Mouse (Mus musculus): ENCODE results near the gene Pamr1.
A peak's percentile ranks its signal among the peaks of the same experiment; 100 is the strongest.

Gene Pamr1

DNA sequence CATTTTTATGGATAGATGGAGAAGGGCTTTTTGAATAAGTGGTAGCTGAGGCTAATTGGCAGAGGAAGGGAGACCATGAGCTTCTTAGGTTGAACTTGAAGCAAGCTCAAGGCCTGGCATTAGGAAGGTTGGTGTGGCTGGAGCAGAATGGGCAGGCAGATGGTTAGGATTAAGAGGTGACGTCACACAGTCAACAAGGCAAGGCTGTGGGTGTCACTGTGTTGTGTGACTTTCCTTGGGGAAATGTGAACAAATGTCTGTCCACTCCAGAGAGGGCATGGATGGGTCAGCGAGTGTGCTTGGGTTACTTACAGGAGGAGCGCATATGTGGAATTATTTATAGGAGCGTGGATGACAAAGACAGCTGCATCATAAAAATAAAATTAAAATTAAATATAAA lies 50.7 kb downstream of the Pamr1 start:
- DNase-seq: no peak

DNA sequence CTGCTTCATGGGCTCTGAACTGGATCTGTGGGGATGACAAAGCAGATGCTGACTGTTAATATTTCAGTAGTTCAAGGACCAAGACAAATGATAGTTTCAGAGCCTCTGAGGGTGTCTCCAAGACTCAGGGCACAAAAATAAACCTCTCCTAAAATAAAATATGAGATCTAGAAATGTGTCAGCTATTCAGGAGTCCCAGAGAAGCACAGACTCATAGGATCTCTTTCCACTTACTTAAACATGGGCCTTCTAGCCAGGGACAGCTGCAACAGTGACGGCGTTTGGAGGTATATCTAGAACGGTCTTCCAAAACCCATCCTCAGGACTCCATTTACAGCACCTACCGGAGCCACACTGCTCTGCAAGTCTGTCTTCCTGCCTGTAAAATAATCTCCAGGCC lies 60.7 kb downstream of the Pamr1 start:
- no peak for DNase-seq

GRCm38 (mm10) chr2:102616637-102617036 lies 66.8 kb downstream of the Pamr1 start:
- DNase-seq: no peak

DNA sequence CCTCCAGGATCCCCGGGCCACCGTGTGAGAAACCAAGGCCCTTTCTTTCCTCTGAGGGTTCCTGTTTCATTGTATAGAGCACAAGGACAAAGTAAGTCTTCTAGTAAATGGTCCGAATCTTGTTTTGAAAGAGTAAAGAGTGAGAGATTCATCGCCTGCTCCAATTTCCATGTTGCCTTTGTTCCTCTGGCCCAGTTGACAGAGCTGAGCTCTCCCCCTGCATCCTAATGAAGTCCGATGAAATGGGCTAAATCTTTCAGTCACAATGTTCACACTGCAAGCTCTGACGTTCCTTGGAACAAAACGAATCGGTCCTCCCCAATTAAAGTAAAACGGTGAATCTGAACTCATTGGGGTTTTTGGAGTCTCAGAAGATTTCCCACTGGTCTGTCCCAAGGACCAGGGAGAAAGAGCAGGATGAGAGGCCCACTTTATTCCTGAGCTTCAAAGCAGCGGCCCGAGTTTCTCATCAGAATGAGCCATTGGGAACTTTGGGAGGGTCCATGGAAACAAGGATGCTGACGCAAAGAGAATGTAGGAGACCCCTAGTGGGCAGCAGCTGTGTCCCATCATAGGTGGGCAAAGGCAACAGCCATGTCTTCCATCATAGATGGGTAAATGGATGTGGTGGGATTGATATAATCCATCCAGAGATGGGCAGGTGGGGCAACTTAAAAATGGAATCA lies 71.1 kb downstream of the Pamr1 start:
- DNase-seq: no peak

GRCm38 (mm10) chr2:102622176-102622575 lies 72.4 kb downstream of the Pamr1 start:
- no peak for DNase-seq

- no peak for DNase-seq
These were observed 73.1 kb downstream of the Pamr1 start for GRCm38 (mm10) chr2:102622943-102623342.

DNA sequence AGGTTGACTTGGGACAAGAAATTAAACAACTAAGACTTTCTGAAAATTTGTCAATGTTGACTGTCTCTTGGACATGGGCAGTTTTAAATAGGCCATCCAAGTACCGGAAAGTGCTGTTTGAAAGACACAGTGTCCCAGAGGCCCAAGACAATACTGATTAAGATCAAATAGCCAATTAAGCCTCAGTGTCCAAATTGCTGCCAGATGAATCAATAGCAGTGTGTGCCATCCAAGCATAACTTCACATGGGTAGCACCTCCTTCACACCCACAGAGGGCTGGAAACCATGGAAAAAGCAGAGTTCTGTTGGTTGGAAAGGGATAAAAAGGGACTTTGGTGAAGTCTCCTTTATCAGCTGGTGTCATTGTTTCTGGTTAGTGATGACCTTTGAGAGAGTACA lies 74.7 kb downstream of the Pamr1 start:
- DNase-seq: no peak

DNA sequence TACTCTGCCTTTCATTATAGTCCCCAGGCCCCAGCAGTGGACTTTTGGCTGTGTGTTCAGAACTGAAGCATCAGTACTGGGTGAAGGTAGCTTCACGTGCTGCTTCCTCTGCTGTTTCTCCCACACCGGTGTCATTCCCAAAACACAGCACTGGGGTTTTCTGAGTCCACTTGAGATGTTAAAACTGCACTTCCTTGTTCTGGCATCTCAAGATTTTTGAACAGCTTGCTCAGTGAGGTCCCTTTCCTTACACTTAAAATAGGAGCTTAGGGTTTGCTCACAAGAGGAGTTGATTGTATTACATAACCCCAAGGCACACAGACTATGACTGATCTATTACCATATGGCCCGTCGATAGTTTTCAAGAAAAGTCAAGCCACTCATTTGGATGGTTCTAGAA lies 82.5 kb downstream of the Pamr1 start:
- no peak for DNase-seq

- no peak for DNase-seq
These were observed 84.2 kb downstream of the Pamr1 start for GRCm38 (mm10) chr2:102634010-102634409.

DNA sequence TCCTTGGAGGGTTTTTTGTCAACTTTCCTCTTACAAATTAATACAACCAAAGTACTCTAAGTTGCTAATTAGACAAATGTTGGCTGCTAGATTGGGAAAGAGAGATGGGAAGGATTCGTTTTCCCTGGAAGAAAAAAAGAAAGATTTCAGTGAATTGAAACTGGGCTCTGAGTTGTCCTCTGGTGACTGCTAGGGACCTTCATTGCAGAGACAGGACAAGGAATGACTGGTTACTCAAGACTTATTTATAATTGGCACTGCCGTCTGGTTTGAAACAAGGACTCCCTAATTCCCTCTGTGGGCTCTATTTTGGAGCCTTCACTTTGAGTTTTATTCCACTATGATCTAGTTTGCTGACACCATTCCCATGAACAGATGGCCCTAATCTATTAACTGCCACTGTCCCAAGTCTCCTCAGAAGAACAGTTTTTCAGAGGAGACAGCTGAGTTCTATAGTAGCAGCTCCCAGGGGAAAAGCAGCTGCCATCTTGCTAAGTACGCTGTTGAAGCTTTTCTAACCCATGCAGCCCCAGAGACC lies 85.8 kb downstream of the Pamr1 start:
- no peak for DNase-seq

- DNase-seq: no peak
These were observed 86.3 kb downstream of the Pamr1 start for GRCm38 (mm10) chr2:102636116-102636600.

- DNase-seq: no peak
These were observed 88.3 kb downstream of the Pamr1 start for GRCm38 (mm10) chr2:102638140-102638539.

- DNase-seq: no peak
These were observed 88.9 kb downstream of the Pamr1 start for GRCm38 (mm10) chr2:102638690-102639089.

GRCm38 (mm10) chr2:102648845-102649500 lies 99.2 kb downstream of the Pamr1 start:
- no peak for DNase-seq

- DNase-seq: no peak
These were observed 100.5 kb downstream of the Pamr1 start for GRCm38 (mm10) chr2:102650322-102650721.

DNA sequence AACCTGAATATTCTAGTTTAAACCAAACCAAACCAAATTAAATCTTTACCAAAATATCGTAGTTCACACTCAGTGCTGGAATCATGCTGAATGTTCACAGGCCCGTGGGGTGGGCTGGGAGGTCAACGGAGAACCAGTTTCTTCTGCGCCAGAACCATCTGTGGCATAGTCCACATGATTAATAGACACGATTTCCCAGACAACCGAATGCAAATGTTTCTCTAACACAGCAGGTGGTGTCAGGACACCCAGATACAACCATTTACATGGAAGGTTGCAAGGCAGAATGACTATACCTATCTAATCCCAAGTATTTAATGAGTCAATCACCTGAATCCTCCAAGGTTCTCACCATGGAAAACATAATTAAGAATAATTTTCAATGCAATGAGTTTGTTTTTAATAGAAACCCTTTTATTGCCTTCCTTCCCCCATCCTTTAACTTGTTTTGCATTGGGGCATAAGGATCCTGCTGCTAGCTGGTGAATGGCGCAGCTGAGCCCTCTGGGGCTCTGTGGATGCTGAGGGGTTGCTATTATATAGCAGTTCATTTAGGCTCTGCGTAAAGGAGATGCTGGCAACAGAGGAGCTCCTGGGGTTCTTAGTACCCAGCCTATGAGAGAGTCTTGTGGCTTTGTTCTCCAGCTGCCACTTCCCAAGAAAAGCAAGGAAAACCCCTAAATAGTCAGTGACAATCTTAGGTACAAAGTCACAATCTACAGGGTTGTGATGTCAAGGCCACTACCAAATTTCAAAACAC lies 106.3 kb downstream of the Pamr1 start:
- DNase-seq: no peak

DNA sequence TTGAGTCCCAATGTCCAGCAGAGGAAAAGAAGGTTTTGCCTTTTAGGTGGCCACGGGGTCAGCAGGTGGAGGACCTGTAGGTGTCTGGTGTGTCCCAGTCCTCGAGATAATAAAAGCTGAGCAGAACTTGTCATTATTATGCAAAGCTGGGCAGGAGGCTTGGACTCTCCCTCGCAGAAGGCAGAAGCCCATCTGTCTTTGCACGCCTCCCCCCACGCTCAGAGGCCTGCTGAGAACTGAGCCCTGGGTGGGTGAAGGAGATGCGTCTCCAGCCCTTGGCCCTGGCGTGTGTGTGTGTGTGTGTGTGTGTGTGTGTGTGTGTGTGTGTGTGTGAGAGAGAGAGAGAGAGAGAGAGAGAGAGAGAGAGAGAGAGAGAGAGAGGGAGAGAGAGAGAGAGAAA lies 107.9 kb downstream of the Pamr1 start:
- no peak for DNase-seq

- DNase-seq: peak; percentile 17 to 38
These were observed 108.4 kb downstream of the Pamr1 start, which contains the start of gene Slc1a2 for GRCm38 (mm10) chr2:102658163-102658660. Slc1a2 (plus strand) TSS chr2:102658659.

DNA sequence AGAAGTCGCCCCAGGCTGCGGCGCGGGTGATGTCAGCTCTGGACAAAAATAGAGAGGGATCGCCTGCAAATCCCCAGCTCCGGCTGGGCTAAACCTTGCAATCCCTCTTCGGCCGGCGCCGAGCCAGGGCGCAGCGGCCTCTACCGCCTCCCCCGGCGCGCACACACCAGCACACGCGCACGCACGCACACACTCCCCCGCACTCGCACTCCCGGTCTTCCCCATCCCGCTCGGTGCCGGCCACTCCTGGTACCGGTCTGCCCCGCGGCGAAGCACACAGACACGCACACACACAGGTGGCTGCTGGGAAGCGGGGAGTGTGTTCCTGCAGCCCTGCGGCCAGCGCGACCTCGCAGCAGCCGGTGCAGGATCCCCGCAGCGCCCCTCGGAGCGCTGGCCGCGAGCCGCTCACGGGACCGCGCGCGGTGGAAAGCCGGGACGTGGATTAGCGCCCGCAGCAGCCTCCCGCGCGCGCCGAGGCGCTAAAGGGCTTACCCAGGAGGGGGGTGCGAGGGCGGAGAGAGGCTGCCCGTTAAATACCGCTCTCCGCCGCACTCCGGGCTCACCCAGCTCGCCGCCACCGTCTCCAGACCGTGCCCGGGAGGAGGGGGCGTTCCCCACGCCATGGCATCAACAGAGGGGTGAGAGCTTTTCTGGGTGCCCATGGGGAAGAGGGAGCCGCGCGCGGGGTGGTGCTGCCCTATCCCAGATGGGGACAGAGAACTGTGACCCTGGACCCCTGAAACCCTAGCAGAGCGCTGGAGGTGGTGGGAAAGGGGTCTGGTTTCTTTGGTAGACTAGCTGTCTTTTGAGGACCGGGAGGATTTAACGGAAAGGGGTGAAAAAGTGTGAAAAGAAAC lies 109.1 kb downstream of the Pamr1 start:
- DNase-seq: peak; percentile 64 to 76

- peak; percentile 38 to 47 for DNase-seq
These were observed 109.7 kb downstream of the Pamr1 start for GRCm38 (mm10) chr2:102659521-102659830.

DNA sequence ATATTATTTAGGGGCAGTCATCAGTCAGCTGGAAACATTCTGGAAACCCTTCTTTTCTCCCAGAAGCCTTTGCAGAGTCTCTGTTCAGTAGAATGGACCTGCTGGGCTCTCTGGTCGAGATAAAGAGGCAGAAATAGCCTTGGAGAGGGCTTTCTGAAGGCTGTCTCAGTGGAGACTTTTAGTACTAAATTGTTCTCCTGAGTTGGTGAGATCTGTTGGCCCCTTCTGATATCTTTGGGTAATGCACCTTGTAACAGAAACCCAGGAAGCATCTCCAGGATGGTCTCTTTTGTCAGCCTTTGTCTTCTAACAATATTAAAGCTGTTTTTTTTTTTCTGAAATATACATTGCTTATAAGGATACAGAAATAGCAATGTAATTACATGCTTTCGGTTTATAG lies 111.2 kb downstream of the Pamr1 start:
- DNase-seq: no peak

GRCm38 (mm10) chr2:102662911-102663310 lies 113.1 kb downstream of the Pamr1 start:
- no peak for DNase-seq

Measured in kidney, postnatal 4 days (tissue).